Mouse (Mus musculus): Measurements from ENCODE around the gene Swap70. TPM values are rescaled to one million over a fixed set of nuclear protein-coding genes. Genes with fewer than 3 reads are reported as not detected.

The Swap70 gene
- polyA plus RNA-seq, 1 experiment from 2014 or later: 11.7 TPM

- H3K4me3 ChIP-seq (replicated peaks; ENCODE audit: low read length): no peak overlapping the region
- 88% methylated on average over 5 of the region's 5 CpGs for WGBS
- no peak for ATAC-seq
Observed at GRCm38 (mm10) chr7:110277734-110278245, 56.3 kb downstream of the Swap70 start.

GRCm38 (mm10) chr7:110279183-110279582 is 57.7 kb downstream of the Swap70 start:
- WGBS: 93% methylated on average over 4 of the region's 4 CpGs
- no peak overlapping the region for H3K4me2 ChIP-seq (ENCODE audit: low read length)
- H3K4me3 ChIP-seq (replicated peaks; ENCODE audit: low read length): no peak overlapping the region
- ATAC-seq: no peak
- H3K4me1 ChIP-seq (replicated peaks; ENCODE audit: control insufficient read depth, insufficient read depth, low read length): no peaks in the 10 kb centered on the region
- H3K9ac ChIP-seq (replicated peaks; ENCODE audit: low read depth, low read length): no peak overlapping the region
- H3K27ac ChIP-seq (ENCODE audit: low read length): no peak overlapping the region
- no peaks in the 10 kb centered on the region for H3K9me3 ChIP-seq (ENCODE audit: control insufficient read depth, low read length)
- H3K27me3 ChIP-seq (replicated peaks; ENCODE audit: control insufficient read depth, insufficient read depth, low read length): no peaks in the 10 kb centered on the region
- H3K36me3 ChIP-seq (ENCODE audit: control insufficient read depth, insufficient read depth): no peaks in the 10 kb centered on the region

More at GRCm38 (mm10) chr7:110277734-110278245, 56.3 kb downstream of the Swap70 start:
- Histone ChIP-seq H3K9me3 (ENCODE audit: control insufficient read depth, low read length) (no peaks in the 10 kb centered on the region), H3K4me2 (ENCODE audit: low read length) (no peak overlapping the region), H3K4me1 (replicated peaks; ENCODE audit: control insufficient read depth, insufficient read depth, low read length) (no peaks in the 10 kb centered on the region), H3K9ac (replicated peaks; ENCODE audit: low read depth, low read length) (no peak overlapping the region), H3K36me3 (ENCODE audit: control insufficient read depth, insufficient read depth) (no peaks in the 10 kb centered on the region), H3K27me3 (replicated peaks; ENCODE audit: control insufficient read depth, insufficient read depth, low read length) (no peaks in the 10 kb centered on the region), H3K27ac (ENCODE audit: low read length) (no peak overlapping the region)

- H3K36me3 ChIP-seq (ENCODE audit: control insufficient read depth, insufficient read depth): no peaks in the 10 kb centered on the region
- no peak overlapping the region for H3K9ac ChIP-seq (replicated peaks; ENCODE audit: low read depth, low read length)
- 89% methylated on average over 11 of the region's 11 CpGs for WGBS
- H3K27me3 ChIP-seq (replicated peaks; ENCODE audit: control insufficient read depth, insufficient read depth, low read length): no peaks in the 10 kb centered on the region
- H3K27ac ChIP-seq (ENCODE audit: low read length): no peak overlapping the region
- no peak overlapping the region for H3K4me3 ChIP-seq (replicated peaks; ENCODE audit: low read length)
- no peaks in the 10 kb centered on the region for H3K4me1 ChIP-seq (replicated peaks; ENCODE audit: control insufficient read depth, insufficient read depth, low read length)
- no peak for ATAC-seq
- H3K9me3 ChIP-seq (ENCODE audit: control insufficient read depth, low read length): no peaks in the 10 kb centered on the region
- H3K4me2 ChIP-seq (ENCODE audit: low read length): no peak overlapping the region
Observed at GRCm38 (mm10) chr7:110281435-110282256, 60.1 kb downstream of the Swap70 start.

- no peaks in the 10 kb centered on the region for H3K36me3 ChIP-seq (ENCODE audit: control insufficient read depth, insufficient read depth)
- no peaks in the 10 kb centered on the region for H3K4me1 ChIP-seq (replicated peaks; ENCODE audit: control insufficient read depth, insufficient read depth, low read length)
- no peaks in the 10 kb centered on the region for H3K27me3 ChIP-seq (replicated peaks; ENCODE audit: control insufficient read depth, insufficient read depth, low read length)
- 80% methylated on average over 11 of the region's 11 CpGs for WGBS
- no peak overlapping the region for H3K27ac ChIP-seq (ENCODE audit: low read length)
- no peak overlapping the region for H3K9ac ChIP-seq (replicated peaks; ENCODE audit: low read depth, low read length)
- no peak overlapping the region for H3K4me3 ChIP-seq (replicated peaks; ENCODE audit: low read length)
- no peak for ATAC-seq
- no peak overlapping the region for H3K4me2 ChIP-seq (ENCODE audit: low read length)
- H3K9me3 ChIP-seq (ENCODE audit: control insufficient read depth, low read length): no peaks in the 10 kb centered on the region
Observed at GRCm38 (mm10) chr7:110282797-110283196, 61.3 kb downstream of the Swap70 start.

GRCm38 (mm10) chr7:110283484-110284275 is 62.2 kb downstream of the Swap70 start:
- no peaks in the 10 kb centered on the region for H3K9me3 ChIP-seq (ENCODE audit: control insufficient read depth, low read length)
- H3K27me3 ChIP-seq (replicated peaks; ENCODE audit: control insufficient read depth, insufficient read depth, low read length): no peaks in the 10 kb centered on the region
- H3K4me3 ChIP-seq (replicated peaks; ENCODE audit: low read length): no peak overlapping the region
- H3K4me2 ChIP-seq (ENCODE audit: low read length): no peak overlapping the region
- H3K9ac ChIP-seq (replicated peaks; ENCODE audit: low read depth, low read length): no peak overlapping the region
- ATAC-seq: no peak
- H3K4me1 ChIP-seq (replicated peaks; ENCODE audit: control insufficient read depth, insufficient read depth, low read length): no peaks in the 10 kb centered on the region
- no peaks in the 10 kb centered on the region for H3K36me3 ChIP-seq (ENCODE audit: control insufficient read depth, insufficient read depth)
- WGBS: 92% methylated on average over 6 of the region's 6 CpGs
- H3K27ac ChIP-seq (ENCODE audit: low read length): no peak overlapping the region

- Histone ChIP-seq H3K4me1 (replicated peaks; ENCODE audit: control insufficient read depth, insufficient read depth, low read length) (0 out of 2 replicates have a peak, but pooled peaks cover 2% of the 10 kb centered on the region), H3K36me3 (ENCODE audit: control insufficient read depth, insufficient read depth) (no peaks in the 10 kb centered on the region), H3K9ac (replicated peaks; ENCODE audit: low read depth, low read length) (no peak overlapping the region), H3K9me3 (ENCODE audit: control insufficient read depth, low read length) (no peaks in the 10 kb centered on the region), H3K27ac (ENCODE audit: low read length) (no peak overlapping the region), H3K4me2 (ENCODE audit: low read length) (no peak overlapping the region), H3K27me3 (replicated peaks; ENCODE audit: control insufficient read depth, insufficient read depth, low read length) (no peaks in the 10 kb centered on the region), H3K4me3 (replicated peaks; ENCODE audit: low read length) (no peak overlapping the region)
- WGBS: 92% methylated on average over 12 of the region's 12 CpGs
- no peak for ATAC-seq
Observed at GRCm38 (mm10) chr7:110285076-110285848, 63.8 kb downstream of the Swap70 start.

- no peaks in the 10 kb centered on the region for H3K27me3 ChIP-seq (replicated peaks; ENCODE audit: control insufficient read depth, insufficient read depth, low read length)
- H3K4me3 ChIP-seq (replicated peaks; ENCODE audit: low read length): no peak overlapping the region
- no peaks in the 10 kb centered on the region for H3K36me3 ChIP-seq (ENCODE audit: control insufficient read depth, insufficient read depth)
- H3K4me2 ChIP-seq (ENCODE audit: low read length): no peak overlapping the region
- 0 out of 2 replicates have a peak, but pooled peaks cover 2% of the 10 kb centered on the region for H3K4me1 ChIP-seq (replicated peaks; ENCODE audit: control insufficient read depth, insufficient read depth, low read length)
- no peaks in the 10 kb centered on the region for H3K9me3 ChIP-seq (ENCODE audit: control insufficient read depth, low read length)
- ATAC-seq: no peak
- 80% methylated on average over 3 of the region's 3 CpGs for WGBS
- no peak overlapping the region for H3K27ac ChIP-seq (ENCODE audit: low read length)
- no peak overlapping the region for H3K9ac ChIP-seq (replicated peaks; ENCODE audit: low read depth, low read length)
Observed at GRCm38 (mm10) chr7:110285849-110286151, 64.3 kb downstream of the Swap70 start.

- ATAC-seq: no peak
- 86% methylated on average over 8 of the region's 8 CpGs for WGBS
- Histone ChIP-seq H3K9me3 (ENCODE audit: control insufficient read depth, low read length) (no peaks in the 10 kb centered on the region), H3K9ac (replicated peaks; ENCODE audit: low read depth, low read length) (no peak overlapping the region), H3K4me2 (ENCODE audit: low read length) (no peak overlapping the region), H3K36me3 (ENCODE audit: control insufficient read depth, insufficient read depth) (no peaks in the 10 kb centered on the region), H3K4me3 (replicated peaks; ENCODE audit: low read length) (no peak overlapping the region), H3K27me3 (replicated peaks; ENCODE audit: control insufficient read depth, insufficient read depth, low read length) (no peaks in the 10 kb centered on the region), H3K4me1 (replicated peaks; ENCODE audit: control insufficient read depth, insufficient read depth, low read length) (0 out of 2 replicates have a peak, but pooled peaks cover 2% of the 10 kb centered on the region), H3K27ac (ENCODE audit: low read length) (no peak overlapping the region)
Observed at GRCm38 (mm10) chr7:110286198-110286732, 64.8 kb downstream of the Swap70 start.

Measured in forebrain, embryonic 16.5 days (tissue).